Mouse (Mus musculus): ENCODE results near the gene Ppp1r15b. TPM values are rescaled to one million over a fixed set of nuclear protein-coding genes. Genes with fewer than 3 reads are reported as not detected.
A peak's percentile ranks its signal among the peaks of the same experiment; 100 is the strongest.

Gene Ppp1r15b
- polyA plus RNA-seq, 1 experiment from 2014 or later, result 26.6 TPM

DNA sequence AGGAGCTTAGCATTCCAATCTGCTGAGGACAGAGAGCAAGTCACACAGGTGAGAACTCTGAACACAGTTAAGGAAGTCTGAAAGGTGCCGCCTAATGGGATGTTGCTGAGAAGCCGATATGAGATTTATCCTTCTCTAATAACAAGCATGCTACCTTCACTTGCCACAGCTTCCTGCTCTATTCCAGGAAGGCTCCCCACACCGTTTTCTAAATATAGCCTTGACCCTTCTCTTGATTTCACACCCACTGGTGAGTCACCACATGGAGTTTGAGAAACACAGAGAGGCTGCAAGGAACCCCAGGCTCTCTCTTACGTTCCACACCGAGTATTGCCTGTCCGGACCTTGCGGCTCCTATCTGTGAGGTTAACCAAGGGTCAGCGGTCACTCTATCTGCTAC is 57.8 kb downstream of the Ppp1r15b start:
- peak overlapping the region; percentile 90 for H3K27ac ChIP-seq (ENCODE audit: low read depth, low read length)
- ATAC-seq, result no peak
- H3K4me2 ChIP-seq (ENCODE audit: low read length), result peak overlapping the region; percentile 30; the same call in 1 of the 2 replicates
- H3K9me3 ChIP-seq (replicated peaks; ENCODE audit: control insufficient read depth, low read length), result no peaks in the 10 kb centered on the region
- no peak for DNase-seq (ENCODE audit: low spot score)
- no peaks in the 10 kb centered on the region; the same call in 1 of the 2 replicates for H3K27me3 ChIP-seq (replicated peaks; ENCODE audit: control insufficient read depth, insufficient read depth, low read length)
- H3K4me3 ChIP-seq (ENCODE audit: low read depth, low read length), result no peak overlapping the region
- WGBS, result 88% methylated on average over 8 of the region's 8 CpGs
- H3K9ac ChIP-seq (ENCODE audit: low read length), result no peak overlapping the region
- no peaks in the 10 kb centered on the region for H3K36me3 ChIP-seq (ENCODE audit: control insufficient read depth, insufficient read depth, low read length)
- peaks cover 30% of the 10 kb centered on the region for H3K4me1 ChIP-seq (ENCODE audit: control insufficient read depth, insufficient read depth, low read length)

Other genes starting within 250 kb of the Ppp1r15b start
- 35.7 and 47.9 TPM in 2 replicates for gene Mdm4, start 100.6 kb upstream of the Ppp1r15b start, polyA plus RNA-seq (2014; fragmentation: Nextera tagmentation; extraction: Ambion mirVana)
- gene Pik3c2b, start 85.5 kb upstream of the Ppp1r15b start, polyA plus RNA-seq (2014; fragmentation: Nextera tagmentation; extraction: Ambion mirVana), result 9.6 and 11.6 TPM in 2 replicates
- gene Plekha6, start 33.1 kb downstream of the Ppp1r15b start, polyA plus RNA-seq (2014; fragmentation: Nextera tagmentation; extraction: Ambion mirVana), result 7.3 and 9.7 TPM in 2 replicates
- gene Golt1a, start 178.7 kb downstream of the Ppp1r15b start, polyA plus RNA-seq (2014; fragmentation: Nextera tagmentation; extraction: Ambion mirVana), result not detected in 2 replicates
- not detected in 2 replicates for gene Kiss1, start 190.7 kb downstream of the Ppp1r15b start, polyA plus RNA-seq (2014; fragmentation: Nextera tagmentation; extraction: Ambion mirVana)
- 0.22 TPM in 1 of 2 replicates, not detected in the other for gene Ren1, start 219.4 kb downstream of the Ppp1r15b start, polyA plus RNA-seq (2014; fragmentation: Nextera tagmentation; extraction: Ambion mirVana)
- 4.2 and 5.0 TPM in 2 replicates for gene Etnk2, start 232.4 kb downstream of the Ppp1r15b start, polyA plus RNA-seq (2014; fragmentation: Nextera tagmentation; extraction: Ambion mirVana)

All from forebrain, embryonic 14.5 days (tissue).